Mouse (Mus musculus): ENCODE results near the gene Endov. TPM values are rescaled to one million over a fixed set of nuclear protein-coding genes. Genes with fewer than 3 reads are reported as not detected.

Endov gene
- total and polyA plus RNA-seq, 3 experiments = 13.0 to 18.5 (median 13.3) TPM

DNA sequence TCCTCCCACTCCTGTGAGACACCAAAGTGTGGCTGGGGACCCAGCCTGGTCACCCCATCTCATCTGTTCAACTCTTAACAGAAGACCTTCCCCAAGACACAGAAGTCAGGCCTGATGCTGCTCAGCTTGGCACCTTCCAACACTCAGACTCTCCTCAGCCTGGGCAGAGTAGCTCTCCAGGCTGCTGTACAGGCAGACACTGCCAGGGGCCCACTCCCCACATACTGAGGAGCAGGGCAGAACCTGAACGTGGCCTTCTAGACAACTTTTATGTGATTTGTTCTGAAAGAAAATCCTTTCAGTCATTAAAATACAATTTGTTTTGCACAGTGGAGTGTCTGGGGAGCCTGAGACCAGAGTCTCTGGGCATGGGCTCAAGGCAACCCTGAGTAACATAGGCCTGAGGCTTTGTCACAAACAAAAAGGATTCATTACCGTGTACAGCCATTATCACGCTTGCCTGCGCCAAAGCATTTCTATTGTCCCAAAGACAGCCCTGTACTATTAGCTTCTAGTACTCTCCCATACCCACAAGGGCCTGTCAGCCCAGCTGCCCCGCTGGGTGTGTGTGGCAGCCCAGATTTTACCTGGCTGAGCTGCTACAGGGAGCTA, 18.1 kb downstream of the Endov start:
- dilution Hi-C loops (cut with MboI; ENCODE audit: extremely low pct_ligation_motif_present, extremely low pct_unique_long_range_greater_than_20kb, low sequenced_read_pairs) = no loop called here
- no peak for DNase-seq (ENCODE audit: extremely low read depth)
- no peak overlapping the region for H3K27ac ChIP-seq (ENCODE audit: insufficient read depth, low read depth)
- peaks cover 21% of the 10 kb centered on the region for H3K27me3 ChIP-seq (replicated peaks)
- H3K4me3 ChIP-seq (replicated peaks in 1 of 3; ENCODE audit: low read depth in 2 of 3, low read length in 2 of 3, poor library complexity in 1 of 3) = no peak overlapping the region
- H3K9me3 ChIP-seq (replicated peaks; ENCODE audit: low read length) = no peaks in the 10 kb centered on the region
- H3K4me1 ChIP-seq (ENCODE audit: control insufficient read depth in 1 of 2, insufficient read depth in 2 of 2) = no peaks in the 10 kb centered on the region
- TF ChIP-seq SMC3 (IDR thresholded peaks at IDR 0.05; ENCODE audit: low read depth, low read length) = no peak
- TF ChIP-seq E2F4 (IDR thresholded peaks at IDR 0.05; ENCODE audit: insufficient replicate concordance, low read depth, low read length) = no peak
- no peak for TF ChIP-seq RAD21 (IDR thresholded peaks at IDR 0.05; ENCODE audit: low read depth, low read length)
- no peak for TF ChIP-seq BHLHE40 (IDR thresholded peaks at IDR 0.05; ENCODE audit: low read depth, low read length)
- TF ChIP-seq MAFK (IDR thresholded peaks at IDR 0.05; ENCODE audit: insufficient replicate concordance, low read length) = no peak
- TF ChIP-seq UBTF (IDR thresholded peaks at IDR 0.05; ENCODE audit: low read depth, low read length) = no peak
- TF ChIP-seq JUND (conservative IDR thresholded peaks at IDR 0.05; ENCODE audit: low read depth, low read length) = no peak
- TF ChIP-seq GABPA (IDR thresholded peaks at IDR 0.05; ENCODE audit: insufficient replicate concordance, low read depth, low read length) = no peak
- no peak; the same call in 1 of the 2 replicates for TF ChIP-seq ZMIZ1 (IDR thresholded peaks at IDR 0.05; ENCODE audit: low read depth, low read length)
- no peak for TF ChIP-seq MYC (IDR thresholded peaks at IDR 0.05; ENCODE audit: low read depth, low read length)
- TF ChIP-seq KAT2A (IDR thresholded peaks at IDR 0.05; ENCODE audit: insufficient replicate concordance, low read length) = no peak
- TF ChIP-seq POLR2AphosphoS2 (IDR thresholded peaks at IDR 0.05; ENCODE audit: low read depth, low read length) = no peak
- H3K36me3 ChIP-seq (replicated peaks in 1 of 2; ENCODE audit: control insufficient read depth in 1 of 2, insufficient read depth in 1 of 2, low read length in 1 of 2) = peaks cover 35 to 45% of the 10 kb centered on the region in 2 experiments
- H3K4me2 ChIP-seq (ENCODE audit: insufficient read depth, low read depth, poor library complexity, severe bottlenecking) = no peak overlapping the region
- H3K79me2 ChIP-seq (replicated peaks; ENCODE audit: control insufficient read depth, extremely low read depth, insufficient read depth, poor library complexity, severe bottlenecking) = no peaks in the 10 kb centered on the region
- in situ Hi-C loops (cut with MboI; ENCODE audit: low pct_ligation_motif_present, low pct_unique_long_range_greater_than_20kb, low sequenced_read_pairs) = no loop called here
- no peak overlapping the region for H3K9ac ChIP-seq (ENCODE audit: insufficient read depth, low read depth)

DNA sequence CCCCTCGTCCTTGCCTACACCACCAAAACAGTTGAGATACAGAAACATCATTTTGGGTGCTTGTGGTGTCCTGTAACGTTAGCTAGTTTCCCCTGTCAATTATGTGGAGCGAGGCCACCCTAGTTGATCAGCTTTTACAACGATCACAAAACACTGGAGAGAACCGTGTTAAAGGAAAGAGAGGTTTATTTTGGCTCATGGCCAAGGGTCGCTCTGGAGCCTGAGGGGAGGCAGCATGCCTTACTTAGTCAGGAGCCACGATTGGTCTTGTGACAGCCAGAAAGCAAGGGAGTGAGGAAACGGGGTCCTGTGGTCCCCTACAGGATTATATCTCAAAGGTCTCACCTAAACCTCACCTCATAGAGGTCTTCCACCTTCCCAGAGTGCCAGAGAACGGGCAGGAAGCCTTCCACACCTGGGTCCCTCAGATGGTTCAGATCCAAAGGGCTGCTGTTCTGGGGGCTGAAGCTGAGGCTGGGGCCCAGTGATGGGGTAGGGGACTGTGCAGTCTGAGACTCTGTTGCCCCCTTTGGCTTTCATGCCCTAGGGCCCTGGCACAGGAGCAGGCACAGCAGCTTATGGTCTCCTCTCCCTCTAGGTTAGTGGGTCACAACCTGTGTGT, 22.0 kb downstream of the Endov start:
- H3K79me2 ChIP-seq (replicated peaks; ENCODE audit: control insufficient read depth, extremely low read depth, insufficient read depth, poor library complexity, severe bottlenecking) = no peaks in the 10 kb centered on the region
- no peaks in the 10 kb centered on the region for H3K9me3 ChIP-seq (replicated peaks; ENCODE audit: low read length)
- no peak for TF ChIP-seq CTCF (conservative IDR thresholded peaks at IDR 0.05 in 1 of 2, IDR thresholded peaks at IDR 0.05 in 1 of 2; ENCODE audit: low read depth in 2 of 2, low read length in 2 of 2)
- no peak for TF ChIP-seq SIN3A (IDR thresholded peaks at IDR 0.05; ENCODE audit: low read length)
- no peak for TF ChIP-seq TBP (conservative IDR thresholded peaks at IDR 0.05; ENCODE audit: low read depth, low read length)
- TF ChIP-seq KAT2A (IDR thresholded peaks at IDR 0.05; ENCODE audit: insufficient replicate concordance, low read length) = no peak
- TF ChIP-seq UBTF (IDR thresholded peaks at IDR 0.05; ENCODE audit: low read depth, low read length) = no peak
- no peak for TF ChIP-seq ZMIZ1 (IDR thresholded peaks at IDR 0.05; ENCODE audit: low read depth, low read length)
- TF ChIP-seq HCFC1 (IDR thresholded peaks at IDR 0.05; ENCODE audit: low read depth, low read length) = no peak
- TF ChIP-seq MXI1 (IDR thresholded peaks at IDR 0.05; ENCODE audit: low read depth, low read length) = no peak
- peaks cover 1 to 10% of the 10 kb centered on the region in 2 experiments for H3K36me3 ChIP-seq (replicated peaks in 1 of 2; ENCODE audit: control insufficient read depth in 1 of 2, insufficient read depth in 1 of 2, low read length in 1 of 2)
- no peak overlapping the region for H3K27ac ChIP-seq (ENCODE audit: insufficient read depth, low read depth)
- peaks cover 60% of the 10 kb centered on the region for H3K27me3 ChIP-seq (replicated peaks)
- no peak overlapping the region for H3K9ac ChIP-seq (ENCODE audit: insufficient read depth, low read depth)
- DNase-seq (ENCODE audit: extremely low read depth) = no peak
- in situ Hi-C loops (cut with MboI; ENCODE audit: low pct_ligation_motif_present, low pct_unique_long_range_greater_than_20kb, low sequenced_read_pairs) = no loop called here
- H3K4me3 ChIP-seq (replicated peaks in 1 of 3; ENCODE audit: low read depth in 2 of 3, low read length in 2 of 3, poor library complexity in 1 of 3) = no peak overlapping the region
- H3K4me2 ChIP-seq (ENCODE audit: insufficient read depth, low read depth, poor library complexity, severe bottlenecking) = no peak overlapping the region
- no peaks in the 10 kb centered on the region for H3K4me1 ChIP-seq (ENCODE audit: control insufficient read depth in 1 of 2, insufficient read depth in 2 of 2)
- dilution Hi-C loops (cut with MboI; ENCODE audit: extremely low pct_ligation_motif_present, extremely low pct_unique_long_range_greater_than_20kb, low sequenced_read_pairs) = no loop called here
